Mouse (Mus musculus): Measurements from ENCODE around the gene Gm10217. TPM values are rescaled to one million over a fixed set of nuclear protein-coding genes. Genes with fewer than 3 reads are reported as not detected.

Gm10217 gene
- polyA plus RNA-seq, 1 experiment from 2014 or later = not detected

Other genes starting within 250 kb of the Gm10217 start
- gene Fam155a, start 93.1 kb upstream of the Gm10217 start, polyA plus RNA-seq (2015; fragmentation: Nextera tagmentation; extraction: Ambion mirVana) = 17.1 and 18.9 TPM in 2 replicates
- gene Lig4, start 113.4 kb downstream of the Gm10217 start, polyA plus RNA-seq (2015; fragmentation: Nextera tagmentation; extraction: Ambion mirVana) = 10.4 and 11.9 TPM in 2 replicates
- gene Abhd13, start 113.5 kb downstream of the Gm10217 start, polyA plus RNA-seq (2015; fragmentation: Nextera tagmentation; extraction: Ambion mirVana) = 15.7 and 16.7 TPM in 2 replicates
- gene Tnfsf13b, start 142.2 kb downstream of the Gm10217 start, polyA plus RNA-seq (2015; fragmentation: Nextera tagmentation; extraction: Ambion mirVana) = 0.06 and 0.23 TPM in 2 replicates